Mouse (Mus musculus) central nervous system, embryonic 11.5 days (tissue): ENCODE data around the gene Olfr744. TPM values are rescaled to one million over a fixed set of nuclear protein-coding genes. Genes with fewer than 3 reads are reported as not detected.

ENCODE experiments used
- polyA plus RNA-seq: library from polyadenylated mRNA; depleted of rRNA; stranded (reverse); fragments of >200 nt; gene quantifications from 2 replicates; pipeline ENCODE4 v1.2.3, GENCODE M21; 2012; rRNA removed

Olfr744 gene
- polyA plus RNA-seq = not detected in 2 replicates

DNA sequence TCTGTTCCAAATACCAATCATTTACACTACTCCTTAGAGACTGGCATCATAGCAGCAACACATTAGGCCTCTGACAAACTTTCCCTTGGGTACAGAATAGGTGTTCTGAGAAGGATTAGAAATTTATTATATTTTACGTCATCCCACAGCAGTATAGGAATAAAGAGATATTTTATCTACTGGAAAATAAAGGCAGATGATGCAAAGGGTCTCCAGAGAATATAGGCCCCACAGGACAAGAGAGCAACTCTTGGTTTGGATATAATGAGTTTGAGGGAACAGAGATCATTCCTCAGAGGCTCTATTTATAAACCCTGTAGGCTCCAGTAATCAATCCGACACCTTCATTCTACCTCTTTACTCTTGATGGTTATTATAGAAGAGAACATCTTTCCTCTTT is at the start of gene Olfr744:
Gene Olfr744 (plus strand): TSS at position 301 of the 400 bp plus-strand sequence.

DNA sequence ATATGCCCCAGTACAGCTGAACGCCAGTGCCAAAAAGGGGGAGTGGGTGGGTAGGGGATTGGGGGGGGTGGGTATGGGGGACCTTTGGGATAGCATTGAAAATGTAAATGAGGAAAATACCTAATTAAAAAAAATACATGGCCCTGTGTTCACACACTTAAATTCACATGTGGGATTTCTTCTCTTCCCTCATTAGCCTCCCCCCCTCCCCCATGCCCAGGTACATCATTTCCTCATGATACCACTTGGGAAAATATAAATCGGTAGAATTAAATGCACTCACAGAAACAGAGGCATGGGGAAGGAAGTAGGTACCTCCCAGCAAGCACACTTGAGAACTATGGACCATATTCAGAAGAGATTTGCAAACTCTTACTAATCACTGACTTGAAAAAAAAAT is 24.4 kb downstream of the Olfr744 start, which contains the start of gene Olfr745:
Gene Olfr745 (plus strand): TSS at position 301 of the 400 bp plus-strand sequence.

DNA sequence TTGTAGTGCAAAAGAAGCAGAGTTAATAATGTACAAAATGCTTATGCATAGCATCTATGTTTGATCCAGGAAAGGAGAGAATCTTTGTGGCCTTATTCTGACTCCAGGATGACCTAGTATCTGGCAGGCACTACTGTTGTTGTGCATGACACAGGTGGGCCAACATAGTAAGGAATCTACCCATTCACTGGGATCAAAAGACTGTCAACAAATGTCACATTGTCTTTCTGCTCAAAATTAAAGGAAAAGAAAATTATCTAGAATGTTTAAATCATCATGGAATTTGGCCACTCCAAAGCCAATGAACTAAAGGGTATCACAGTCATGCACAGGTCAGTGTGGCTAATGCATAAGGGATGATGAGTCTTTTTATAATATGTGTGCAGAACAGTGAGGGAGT is 32.1 kb downstream of the Olfr744 start, which contains the start of gene Olfr746:
Gene Olfr746 (plus strand): TSS at position 301 of the 400 bp plus-strand sequence.

Other genes with a start within 250 kb of the Olfr744 start
- not detected in 2 replicates for gene Olfr736, start 233.7 kb upstream of the Olfr744 start, polyA plus RNA-seq
- gene Olfr738, start 207.3 kb upstream of the Olfr744 start, polyA plus RNA-seq = not detected in 2 replicates
- not detected in 2 replicates for gene Olfr739, start 196.3 kb upstream of the Olfr744 start, polyA plus RNA-seq
- not detected in 2 replicates for gene Olfr740, start 169.3 kb upstream of the Olfr744 start, polyA plus RNA-seq
- not detected in 2 replicates for gene Olfr741, start 142.1 kb upstream of the Olfr744 start, polyA plus RNA-seq
- not detected in 2 replicates for gene Olfr742, start 111.3 kb upstream of the Olfr744 start, polyA plus RNA-seq
- gene Olfr743, start 93.0 kb upstream of the Olfr744 start, polyA plus RNA-seq = not detected in 2 replicates
- not detected in 2 replicates for gene Olfr745, start 24.5 kb downstream of the Olfr744 start, polyA plus RNA-seq
- gene Olfr746, start 32.2 kb downstream of the Olfr744 start, polyA plus RNA-seq = not detected in 2 replicates
- gene Olfr747, start 78.3 kb downstream of the Olfr744 start, polyA plus RNA-seq = not detected in 2 replicates
- not detected in 2 replicates for gene Olfr748, start 92.5 kb downstream of the Olfr744 start, polyA plus RNA-seq
- gene Olfr749, start 130.2 kb downstream of the Olfr744 start, polyA plus RNA-seq = not detected in 2 replicates
- 98.5 and 117 TPM in 2 replicates for gene Ttc5, start 170.6 kb downstream of the Olfr744 start, polyA plus RNA-seq
- 0.17 TPM in 1 of 2 replicates, not detected in the other for gene Ccnb1ip1, start 192.9 kb downstream of the Olfr744 start, polyA plus RNA-seq
- 93.7 and 103 TPM in 2 replicates for gene Parp2, start 193.0 kb downstream of the Olfr744 start, polyA plus RNA-seq